ENCODE assay signal across 8 mouse cellular contexts in the genomic region with DNA sequence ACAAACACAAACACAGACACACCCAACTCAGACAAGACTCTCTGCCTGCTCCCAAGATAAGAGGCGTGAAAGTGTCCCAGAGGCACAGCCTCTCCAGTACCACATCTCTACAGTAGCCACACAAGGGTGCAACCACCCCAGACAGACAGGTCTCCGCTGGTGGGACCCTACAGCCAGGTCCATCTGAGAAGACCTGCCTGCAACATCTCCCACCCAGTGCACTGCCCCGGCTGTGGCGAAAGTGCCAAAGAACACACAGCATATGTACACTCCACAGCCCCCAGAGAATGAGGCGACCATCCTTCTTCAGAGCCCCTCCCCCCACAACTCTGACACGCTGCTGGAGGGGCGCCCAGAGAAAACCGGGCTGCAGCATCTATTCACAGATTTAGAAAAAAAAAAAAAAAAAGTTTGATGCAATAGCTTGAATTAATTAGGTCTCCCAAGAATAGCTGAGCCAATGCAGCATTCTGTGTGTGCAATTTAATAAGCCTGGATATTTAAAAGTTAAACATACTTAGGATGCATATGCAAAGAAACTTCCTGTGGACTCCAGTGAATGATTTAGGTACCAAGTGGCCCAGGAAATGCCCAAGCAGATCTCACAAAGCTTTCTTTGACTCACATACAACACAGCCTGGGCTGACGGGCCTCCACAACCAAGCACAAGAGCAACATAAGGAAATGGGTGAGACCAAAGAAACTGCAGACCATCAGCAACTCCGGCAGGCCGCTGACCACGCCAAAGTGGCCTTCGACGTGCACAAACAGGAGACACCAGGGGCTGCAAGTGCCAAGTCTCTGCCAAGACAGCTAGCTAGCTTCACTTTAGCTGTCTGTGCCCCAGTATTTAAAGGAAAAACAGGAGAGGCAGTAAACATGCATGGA. TPM values are rescaled to one million over a fixed set of nuclear protein-coding genes. Genes with fewer than 3 reads are reported as not detected.
A peak's percentile ranks its signal among the peaks of the same experiment; 100 is the strongest.
DNase-seq lines count a peak whose midpoint lies in the region; ATAC-seq and TF ChIP-seq lines count a peak whose summit lies in the region.

No protein-coding gene starts in this region.

- H3K27ac ChIP-seq in layer of hippocampus, adult 2 months, result peak overlapping the region; percentile 93
- no peak overlapping the region for H3K27ac ChIP-seq in embryonic facial prominence, embryonic 11.5 days (replicated peaks; ENCODE audit: low read depth, low read length)
- peak overlapping the region; percentile 91 for H3K27ac ChIP-seq in hindbrain, postnatal 0 days
- H3K27ac ChIP-seq in midbrain, embryonic 16.5 days (ENCODE audit: low read length), result no peak overlapping the region

- peak overlapping the region; percentile 94 for H3K9ac ChIP-seq in embryonic facial prominence, embryonic 11.5 days (replicated peaks; ENCODE audit: low read length)
- peak overlapping the region; percentile 93 for H3K9ac ChIP-seq in hindbrain, postnatal 0 days (replicated peaks; ENCODE audit: low read length)
- peak overlapping the region; percentile 92 for H3K9ac ChIP-seq in midbrain, embryonic 16.5 days (ENCODE audit: low read depth, low read length)

- peaks cover 54% of the 10 kb centered on the region for H3K36me3 ChIP-seq in G1E (replicated peaks)
- no peaks in the 10 kb centered on the region; the same call in 1 of the 2 replicates for H3K36me3 ChIP-seq in embryonic facial prominence, embryonic 11.5 days (replicated peaks; ENCODE audit: control insufficient read depth, insufficient read depth, low read depth, low read length)
- no peaks in the 10 kb centered on the region for H3K36me3 ChIP-seq in hindbrain, postnatal 0 days (ENCODE audit: insufficient read depth, low read length)
- no peaks in the 10 kb centered on the region for H3K36me3 ChIP-seq in midbrain, embryonic 16.5 days (ENCODE audit: control insufficient read depth, insufficient read depth, low read length)

- H3K9me3 ChIP-seq in G1E (replicated peaks), result no peaks in the 10 kb centered on the region
- no peaks in the 10 kb centered on the region for H3K9me3 ChIP-seq in embryonic facial prominence, embryonic 11.5 days (replicated peaks; ENCODE audit: control insufficient read depth, low read length)
- H3K9me3 ChIP-seq in hindbrain, postnatal 0 days (ENCODE audit: low read length), result no peaks in the 10 kb centered on the region
- H3K9me3 ChIP-seq in midbrain, embryonic 16.5 days (replicated peaks; ENCODE audit: control insufficient read depth, low read length, poor library complexity, severe bottlenecking), result no peaks in the 10 kb centered on the region

- 16% methylated on average over 14 of the region's 14 CpGs for WGBS in embryonic facial prominence, embryonic 11.5 days
- 1% methylated on average over 14 of the region's 14 CpGs for WGBS in hindbrain, postnatal 0 days
- WGBS in midbrain, embryonic 16.5 days, result 4% methylated on average over 14 of the region's 14 CpGs

- TF ChIP-seq CTCF in layer of hippocampus, adult 2 months (conservative IDR thresholded peaks at IDR 0.05), result no peak
- TF ChIP-seq CTCF in G1E (IDR thresholded peaks at IDR 0.05; ENCODE audit: low read depth, low read length), result no peak
- TF ChIP-seq CTCF in hindbrain, postnatal 0 days (IDR thresholded peaks at IDR 0.05; ENCODE audit: low read depth), result no peak

- H3K27me3 ChIP-seq in G1E (ENCODE audit: insufficient read depth, low read length), result peaks cover 22% of the 10 kb centered on the region
- H3K27me3 ChIP-seq in embryonic facial prominence, embryonic 11.5 days (ENCODE audit: control insufficient read depth, insufficient read depth, low read length), result no peaks in the 10 kb centered on the region
- H3K27me3 ChIP-seq in hindbrain, postnatal 0 days (ENCODE audit: insufficient read depth, low read length), result no peaks in the 10 kb centered on the region
- H3K27me3 ChIP-seq in midbrain, embryonic 16.5 days (ENCODE audit: control insufficient read depth, insufficient read depth, low read depth, low read length), result no peaks in the 10 kb centered on the region

- peak in 1 of 2 experiments; percentile 38 for DNase-seq in layer of hippocampus, adult 2 months (ENCODE audit: low spot score in 2 of 2)
- no peak for DNase-seq in layer of hippocampus, adult 11-12 months (ENCODE audit: low spot score)
- DNase-seq in G1E (ENCODE audit: low spot score), result no peak
- DNase-seq in embryonic facial prominence, embryonic 11.5 days (ENCODE audit: low spot score), result peak; percentile 17
- DNase-seq in hindbrain, postnatal 0 days (ENCODE audit: low spot score), result peak; percentile 66
- DNase-seq in left cerebral cortex, adult 8-10 months (ENCODE audit: low spot score in 2 of 2), result no peak

- peak overlapping the region; percentile 81 for H3K4me3 ChIP-seq in layer of hippocampus, adult 2 months
- H3K4me3 ChIP-seq in G1E (ENCODE audit: low read depth, low read length), result peak overlapping the region; percentile 79
- H3K4me3 ChIP-seq in embryonic facial prominence, embryonic 11.5 days (ENCODE audit: low read depth, low read length), result peak overlapping the region; percentile 91
- peak overlapping the region; percentile 83 for H3K4me3 ChIP-seq in hindbrain, postnatal 0 days (ENCODE audit: low read length)
- H3K4me3 ChIP-seq in midbrain, embryonic 16.5 days (ENCODE audit: low read depth, low read length), result peak overlapping the region; percentile 80

- H3K4me2 ChIP-seq in embryonic facial prominence, embryonic 11.5 days (ENCODE audit: low read depth, low read length), result peak overlapping the region; percentile 98
- H3K4me2 ChIP-seq in hindbrain, postnatal 0 days (ENCODE audit: low read depth, low read length), result peak overlapping the region; percentile 100
- H3K4me2 ChIP-seq in midbrain, embryonic 16.5 days (ENCODE audit: low read length), result peak overlapping the region; percentile 99

- peaks cover 82% of the 10 kb centered on the region for H3K4me1 ChIP-seq in G1E (ENCODE audit: insufficient read depth, low read depth, low read length)
- peaks cover 5% of the 10 kb centered on the region for H3K4me1 ChIP-seq in embryonic facial prominence, embryonic 11.5 days (ENCODE audit: control insufficient read depth, insufficient read depth, low read length)
- H3K4me1 ChIP-seq in hindbrain, postnatal 0 days (ENCODE audit: insufficient read depth, low read length), result peaks cover 41% of the 10 kb centered on the region
- H3K4me1 ChIP-seq in midbrain, embryonic 16.5 days (ENCODE audit: control insufficient read depth, insufficient read depth, low read length), result peaks cover 48% of the 10 kb centered on the region

- no peak for ATAC-seq in G1E (ENCODE audit: extremely low read depth, insufficient number of reproducible peaks, low FRiP score, poor library complexity, severe bottlenecking)
- no peak for ATAC-seq in embryonic facial prominence, embryonic 11.5 days (replicated peaks; ENCODE audit: insufficient number of reproducible peaks, low FRiP score, low TSS enrichment, low read depth)
- no peak for ATAC-seq in hindbrain, postnatal 0 days
- ATAC-seq in midbrain, embryonic 16.5 days, result no peak
- no peak for ATAC-seq in erythroid progenitor cell, adult 5-6 weeks (replicated peaks; ENCODE audit: low FRiP score, poor library complexity, severe bottlenecking)

RNA-seq across cellular contexts. Expression of gene Ski, which starts 1.9 kb away (rescaled TPM):
- total RNA-seq in layer of hippocampus, adult 2 months (2021), result 100 to 1,000 TPM; 128 to 136 TPM
- 58.4 and 67.3 TPM in 2 replicates for total RNA-seq in G1E (2014; fragmentation: Nextera tagmentation)
- total RNA-seq in G1E (2017), result 15.3 and 16.9 TPM in 2 replicates
- 40.7 and 42.4 TPM in 2 replicates for polyA plus RNA-seq in G1E (2012)
- 15.4 and 15.9 TPM in 2 replicates for polyA plus RNA-seq in embryonic facial prominence, embryonic 11.5 days (2014; fragmentation: Nextera tagmentation; extraction: Ambion mirVana)
- 69.8 and 71.3 TPM in 2 replicates for total RNA-seq in hindbrain, postnatal 0 days (2014; rRNA removed)
- 8.8 and 9.5 TPM in 2 replicates for polyA plus RNA-seq in hindbrain, postnatal 0 days (2015; fragmentation: Nextera tagmentation; extraction: Ambion mirVana)
- 9.6 and 10.1 TPM in 2 replicates for polyA plus RNA-seq in midbrain, embryonic 16.5 days (2015; fragmentation: Nextera tagmentation; extraction: Ambion mirVana)
- 5.0 and 9.7 TPM in 2 replicates for total RNA-seq in erythroid progenitor cell, adult 5-6 weeks (2015; ENCODE audit: low replicate concordance)
- 1.7 and 2.7 TPM in 2 replicates for total RNA-seq in erythroid progenitor cell, adult 5-6 weeks (2017; ENCODE audit: low replicate concordance)
- 100 to 1,000 TPM; 118 to 126 (median 121) TPM for total RNA-seq in left cerebral cortex, adult 8-10 months (2022)

RNA-seq across cellular contexts. Expression of gene Faap20, which starts 29.1 kb away (rescaled TPM):
- 10 to 100 TPM; 29.2 to 34.3 TPM for total RNA-seq in layer of hippocampus, adult 2 months (2021)
- total RNA-seq in G1E (2014; fragmentation: Nextera tagmentation) (24.4 and 24.9 TPM in 2 replicates), G1E (2017) (23.5 and 29.3 TPM in 2 replicates)
- 43.5 and 45.5 TPM in 2 replicates for polyA plus RNA-seq in G1E (2012)
- polyA plus RNA-seq in embryonic facial prominence, embryonic 11.5 days (2014; fragmentation: Nextera tagmentation; extraction: Ambion mirVana), result 87.8 and 93.4 TPM in 2 replicates
- 51.2 and 61.4 TPM in 2 replicates for total RNA-seq in hindbrain, postnatal 0 days (2014; rRNA removed)
- polyA plus RNA-seq in hindbrain, postnatal 0 days (2015; fragmentation: Nextera tagmentation; extraction: Ambion mirVana), result 60.8 and 62.5 TPM in 2 replicates
- 69.8 and 70.1 TPM in 2 replicates for polyA plus RNA-seq in midbrain, embryonic 16.5 days (2015; fragmentation: Nextera tagmentation; extraction: Ambion mirVana)
- total RNA-seq in erythroid progenitor cell, adult 5-6 weeks (2015; ENCODE audit: low replicate concordance), result 4.0 and 6.7 TPM in 2 replicates
- 2.1 and 2.2 TPM in 2 replicates for total RNA-seq in erythroid progenitor cell, adult 5-6 weeks (2017; ENCODE audit: low replicate concordance)
- 10 to 100 TPM; 32.7 to 37.6 (median 34.4) TPM for total RNA-seq in left cerebral cortex, adult 8-10 months (2022)

Comparison
In these comparisons a context has a peak if more than half of its experiments do, and no peak if none do; other contexts are left out.
1. DNase-seq: peak in embryonic facial prominence, embryonic 11.5 days (single experiment) and hindbrain, postnatal 0 days (single experiment); none in layer of hippocampus, adult 11-12 months (single experiment), G1E (single experiment) and left cerebral cortex, adult 8-10 months (0 of 2).
2. H3K27ac ChIP-seq: peak in layer of hippocampus, adult 2 months (single experiment) and hindbrain, postnatal 0 days (single experiment); none in embryonic facial prominence, embryonic 11.5 days (single experiment) and midbrain, embryonic 16.5 days (single experiment).
3. Peak in every context shown above with its lines, with median percentiles within 50 percentile points of each other: H3K4me3 ChIP-seq, H3K4me2 ChIP-seq and H3K9ac ChIP-seq.